Mouse (Mus musculus): Measurements from ENCODE around the gene Kcnj11. TPM values are rescaled to one million over a fixed set of nuclear protein-coding genes. Genes with fewer than 3 reads are reported as not detected.

The Kcnj11 gene
- polyA plus RNA-seq, 1 experiment from 2014 or later = not detected

DNA sequence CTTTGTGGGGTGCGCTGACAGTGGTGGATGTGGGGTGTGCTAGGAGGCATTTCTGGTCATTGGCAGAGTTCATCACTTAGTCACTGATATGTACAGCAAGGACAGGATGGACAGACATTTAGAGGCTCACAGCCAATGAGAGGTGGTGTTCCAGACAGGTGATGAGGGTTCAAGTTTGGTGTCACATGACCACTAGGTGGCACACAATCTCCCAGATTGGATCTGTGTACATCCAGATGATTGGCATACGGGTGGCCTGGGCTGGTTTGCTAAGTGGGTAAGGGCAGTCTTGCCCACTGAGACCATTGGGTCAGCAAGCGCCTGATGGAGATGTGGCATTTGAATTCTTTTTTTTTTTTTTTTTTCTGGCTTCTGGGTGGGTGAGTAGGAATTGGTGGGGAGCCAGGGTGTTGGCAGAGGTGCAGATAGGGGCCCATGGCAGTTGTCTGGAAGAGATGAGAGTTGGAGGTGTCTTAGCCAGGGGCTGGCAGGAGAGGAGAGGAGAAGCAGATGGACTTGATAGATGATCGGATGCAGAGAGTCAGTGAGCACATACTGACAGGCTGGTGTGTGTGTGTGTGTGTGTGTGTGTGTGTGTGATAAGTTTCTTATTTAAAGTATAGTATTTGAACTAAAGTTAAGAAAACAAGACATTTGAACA lies 48.3 kb downstream of the Kcnj11 start:
- peaks cover 81% of the 10 kb centered on the region for H3K36me3 ChIP-seq (ENCODE audit: insufficient read depth)
- H3K9ac ChIP-seq = no peak overlapping the region
- no peak overlapping the region for H3K4me2 ChIP-seq
- H3K9me3 ChIP-seq (ENCODE audit: low read depth, low read length) = no peaks in the 10 kb centered on the region
- H3K27me3 ChIP-seq (ENCODE audit: insufficient read depth, low read length) = no peaks in the 10 kb centered on the region
- H3K4me3 ChIP-seq (ENCODE audit: low read depth, low read length) = no peak overlapping the region
- TF ChIP-seq CTCF (IDR thresholded peaks at IDR 0.05; ENCODE audit: low read depth) = peak; percentile 52
- DNase-seq (peak; percentile 15), ATAC-seq (ENCODE audit: insufficient read depth) (no peak)
- no peak overlapping the region for H3K27ac ChIP-seq (ENCODE audit: low read depth)
- no peaks in the 10 kb centered on the region for H3K4me1 ChIP-seq (ENCODE audit: insufficient read depth)
- WGBS = 86% methylated on average over 4 of the region's 4 CpGs

DNA sequence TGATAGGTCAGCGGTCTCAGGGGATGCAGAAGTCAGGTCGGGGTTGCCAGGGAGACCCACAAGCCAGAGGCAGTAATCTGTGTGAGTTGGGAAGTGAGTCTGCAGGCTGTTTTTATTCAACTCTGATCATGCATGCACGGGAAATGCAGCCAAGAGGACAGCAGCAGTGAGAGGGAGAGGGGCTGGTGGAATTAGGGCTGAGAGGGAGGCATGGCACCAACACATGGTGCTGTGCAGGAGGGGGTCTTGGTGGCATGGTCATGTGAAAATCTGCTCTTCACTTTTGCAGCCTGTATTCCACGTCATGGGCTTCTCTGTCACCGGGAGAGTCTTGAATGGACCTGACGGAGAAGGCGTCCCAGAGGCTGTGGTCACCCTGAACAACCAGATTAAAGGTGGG lies 50.6 kb downstream of the Kcnj11 start:
- H3K27ac ChIP-seq (ENCODE audit: low read depth) = no peak overlapping the region
- H3K9ac ChIP-seq = no peak overlapping the region
- H3K4me2 ChIP-seq = no peak overlapping the region
- WGBS = 88% methylated on average over 7 of the region's 7 CpGs
- DNase-seq = no peak
- no peak overlapping the region for H3K4me3 ChIP-seq (ENCODE audit: low read depth, low read length)
- ATAC-seq (ENCODE audit: insufficient read depth) = no peak
- H3K4me1 ChIP-seq (ENCODE audit: insufficient read depth) = no peaks in the 10 kb centered on the region
- H3K36me3 ChIP-seq (ENCODE audit: insufficient read depth) = peaks cover 80% of the 10 kb centered on the region
- H3K27me3 ChIP-seq (ENCODE audit: insufficient read depth, low read length) = no peaks in the 10 kb centered on the region
- no peak for TF ChIP-seq CTCF (IDR thresholded peaks at IDR 0.05; ENCODE audit: low read depth)
- no peaks in the 10 kb centered on the region for H3K9me3 ChIP-seq (ENCODE audit: low read depth, low read length)

DNA sequence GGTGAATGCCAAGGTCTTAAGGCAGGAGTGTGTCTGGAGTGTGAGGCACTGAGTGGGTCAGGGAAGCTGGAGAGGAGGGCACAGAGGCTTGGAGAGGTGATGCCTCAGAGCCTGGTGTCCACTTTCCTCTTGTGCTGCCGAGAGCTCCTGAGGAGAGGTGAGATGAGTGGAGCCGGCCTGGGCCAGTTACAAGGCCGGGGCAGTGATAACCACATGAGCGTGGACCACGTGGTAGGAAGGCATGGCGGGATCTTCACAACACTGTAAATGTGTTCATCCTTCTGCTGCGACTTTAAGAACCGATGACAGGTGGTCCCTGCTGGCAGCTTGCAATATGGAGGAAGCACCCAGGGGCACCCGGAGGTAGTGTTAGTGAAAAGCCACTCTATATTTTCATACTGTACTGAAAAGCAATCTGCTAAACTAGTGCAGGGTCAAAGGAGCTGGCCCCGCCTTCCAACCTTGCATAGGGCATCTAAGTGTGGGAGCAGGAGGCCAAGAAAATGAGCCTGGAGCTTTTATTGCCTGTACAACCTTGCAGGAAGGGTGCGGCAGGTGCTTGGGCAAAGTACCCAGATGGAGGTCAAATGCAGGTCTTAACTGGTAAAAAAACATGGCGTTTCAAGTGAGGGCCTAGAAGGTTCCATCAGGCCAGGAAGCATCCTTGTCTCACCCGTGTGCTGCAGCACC lies 52.5 kb downstream of the Kcnj11 start:
- no peak for TF ChIP-seq CTCF (IDR thresholded peaks at IDR 0.05; ENCODE audit: low read depth)
- Histone ChIP-seq H3K4me2 (no peak overlapping the region), H3K9me3 (ENCODE audit: low read depth, low read length) (no peaks in the 10 kb centered on the region), H3K27me3 (ENCODE audit: insufficient read depth, low read length) (no peaks in the 10 kb centered on the region), H3K36me3 (ENCODE audit: insufficient read depth) (peaks cover 79% of the 10 kb centered on the region), H3K27ac (ENCODE audit: low read depth) (no peak overlapping the region), H3K4me3 (ENCODE audit: low read depth, low read length) (no peak overlapping the region), H3K9ac (no peak overlapping the region), H3K4me1 (ENCODE audit: insufficient read depth) (no peaks in the 10 kb centered on the region)
- DNase-seq (no peak), ATAC-seq (ENCODE audit: insufficient read depth) (no peak)
- 92% methylated on average over 13 of the region's 13 CpGs for WGBS

DNA sequence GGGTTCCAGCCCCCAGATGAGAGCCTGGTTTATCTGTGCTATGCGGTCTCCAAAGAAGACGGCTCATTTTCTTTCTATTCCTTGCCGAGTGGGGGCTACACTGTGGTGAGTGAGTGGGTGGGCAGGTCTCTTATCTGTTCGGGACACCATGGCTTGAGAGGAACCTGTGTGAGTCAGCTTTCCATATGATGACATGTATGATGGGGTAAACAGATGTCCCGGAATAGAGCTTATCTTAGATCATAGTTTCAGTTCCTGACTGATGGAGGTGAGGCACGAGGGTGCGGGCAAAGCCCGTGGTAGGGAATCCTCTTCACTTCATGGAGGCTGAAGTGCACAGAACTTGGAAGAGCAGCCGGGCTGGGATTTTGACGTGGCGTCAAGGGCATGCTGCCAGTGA lies 54.7 kb downstream of the Kcnj11 start:
- ATAC-seq (ENCODE audit: insufficient read depth) (no peak), DNase-seq (no peak)
- Histone ChIP-seq H3K4me2 (no peak overlapping the region), H3K4me3 (ENCODE audit: low read depth, low read length) (no peak overlapping the region), H3K4me1 (ENCODE audit: insufficient read depth) (no peaks in the 10 kb centered on the region), H3K36me3 (ENCODE audit: insufficient read depth) (peaks cover 83% of the 10 kb centered on the region), H3K27ac (ENCODE audit: low read depth) (no peak overlapping the region), H3K27me3 (ENCODE audit: insufficient read depth, low read length) (no peaks in the 10 kb centered on the region), H3K9me3 (ENCODE audit: low read depth, low read length) (no peaks in the 10 kb centered on the region), H3K9ac (no peak overlapping the region)
- TF ChIP-seq CTCF (IDR thresholded peaks at IDR 0.05; ENCODE audit: low read depth) = no peak
- WGBS = 89% methylated on average over 11 of the region's 11 CpGs

DNA sequence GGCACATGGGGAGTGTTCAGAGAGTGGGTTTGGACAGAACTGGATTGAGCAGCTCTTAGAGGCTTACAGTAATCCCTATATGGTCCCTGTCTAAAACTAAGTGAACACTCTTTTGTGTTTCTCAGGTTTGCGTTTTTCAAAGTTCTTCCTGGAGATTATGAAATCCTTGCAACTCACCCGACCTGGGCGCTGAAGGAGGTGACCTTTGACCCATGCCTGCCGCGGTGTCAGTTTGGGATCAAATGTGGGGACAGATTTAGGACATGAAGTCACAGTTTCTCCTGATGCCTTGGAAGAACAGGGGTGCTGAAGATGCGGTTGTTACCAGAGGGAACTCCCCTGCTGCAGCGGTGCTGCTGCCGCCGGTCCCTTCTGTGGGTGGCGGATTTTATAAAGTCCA lies 56.5 kb downstream of the Kcnj11 start:
- peaks cover 90% of the 10 kb centered on the region for H3K36me3 ChIP-seq (ENCODE audit: insufficient read depth)
- no peak for ATAC-seq (ENCODE audit: insufficient read depth)
- H3K9ac ChIP-seq = no peak overlapping the region
- 89% methylated on average over 10 of the region's 10 CpGs for WGBS
- H3K4me1 ChIP-seq (ENCODE audit: insufficient read depth) = no peaks in the 10 kb centered on the region
- H3K9me3 ChIP-seq (ENCODE audit: low read depth, low read length) = no peaks in the 10 kb centered on the region
- no peak overlapping the region for H3K4me2 ChIP-seq
- no peak for TF ChIP-seq CTCF (IDR thresholded peaks at IDR 0.05; ENCODE audit: low read depth)
- H3K27me3 ChIP-seq (ENCODE audit: insufficient read depth, low read length) = no peaks in the 10 kb centered on the region
- H3K27ac ChIP-seq (ENCODE audit: low read depth) = no peak overlapping the region
- DNase-seq = no peak
- no peak overlapping the region for H3K4me3 ChIP-seq (ENCODE audit: low read depth, low read length)

Other genes starting within 250 kb of the Kcnj11 start
- 107 and 108 TPM in 2 replicates for gene Kdelr1, start 228.0 kb downstream of the Kcnj11 start, polyA plus RNA-seq (2014; fragmentation: Nextera tagmentation; extraction: Ambion mirVana)
- 0.41 and 0.43 TPM in 2 replicates for gene Grin2d, start 222.4 kb downstream of the Kcnj11 start, polyA plus RNA-seq (2014; fragmentation: Nextera tagmentation; extraction: Ambion mirVana)
- gene Syngr4, start 204.1 kb downstream of the Kcnj11 start, polyA plus RNA-seq (2014; fragmentation: Nextera tagmentation; extraction: Ambion mirVana) = 1.0 and 1.4 TPM in 2 replicates
- 2.7 and 3.5 TPM in 2 replicates for gene Tmem143, start 203.8 kb downstream of the Kcnj11 start, polyA plus RNA-seq (2014; fragmentation: Nextera tagmentation; extraction: Ambion mirVana)
- gene Emp3, start 179.4 kb downstream of the Kcnj11 start, polyA plus RNA-seq (2014; fragmentation: Nextera tagmentation; extraction: Ambion mirVana) = 164 and 174 TPM in 2 replicates
- 2.9 and 4.4 TPM in 2 replicates for gene Ccdc114, start 176.7 kb downstream of the Kcnj11 start, polyA plus RNA-seq (2014; fragmentation: Nextera tagmentation; extraction: Ambion mirVana)
- 0.31 and 0.78 TPM in 2 replicates for gene Abcc6, start 70.5 kb downstream of the Kcnj11 start, polyA plus RNA-seq (2014; fragmentation: Nextera tagmentation; extraction: Ambion mirVana)
- 26.1 and 26.4 TPM in 2 replicates for gene Nomo1, start 67.1 kb downstream of the Kcnj11 start, polyA plus RNA-seq (2014; fragmentation: Nextera tagmentation; extraction: Ambion mirVana)
- gene Abcc8, start 79.3 kb upstream of the Kcnj11 start, polyA plus RNA-seq (2014; fragmentation: Nextera tagmentation; extraction: Ambion mirVana) = 0.32 and 0.64 TPM in 2 replicates
- 0.22 and 0.88 TPM in 2 replicates for gene Ush1c, start 137.7 kb upstream of the Kcnj11 start, polyA plus RNA-seq (2014; fragmentation: Nextera tagmentation; extraction: Ambion mirVana)
- not detected in 2 replicates for gene Otog, start 140.2 kb upstream of the Kcnj11 start, polyA plus RNA-seq (2014; fragmentation: Nextera tagmentation; extraction: Ambion mirVana)